Mouse (Mus musculus) forebrain, embryonic 14.5 days (tissue): ENCODE measurements at regions not wholly inside any gene's neighbourhood (a gene's known extent, or its start where the extent isn't known, plus 50 kb on each side); places are given as distances from the start of the nearest gene placed in this dataset.

Source experiments
- ATAC-seq: fragments of 200-750 bp; cut with Nextera tagmentation; 2 replicates; pipeline ENCODE4 v1.8.0; 2017; ENCODE audit warnings: mild to moderate bottlenecking, moderate library complexity
- DNase-seq: peaks from one replicate; pipeline ENCODE4 v3.0.0-alpha.2; 2015; ENCODE audit warnings: low spot score
- H3K27ac ChIP-seq: fragments of 300-500 bp; sonication (generic); 2 replicates; pipeline ENCODE4 v1.5.1; 2014; ENCODE audit warnings: low read depth, mild to moderate bottlenecking, control low read depth, low read length, moderate library complexity
- H3K27me3 ChIP-seq: fragments of 300-500 bp; sonication (generic); replicated peaks from 2 replicates; pipeline ENCODE4 v1.6.1; 2014; ENCODE audit warnings: low read length, control low read depth, mixed read lengths; ENCODE audit not compliant: control insufficient read depth, insufficient read depth
- H3K36me3 ChIP-seq: fragments of 300-500 bp; sonication (generic); 2 replicates; pipeline ENCODE4 v1.6.1; 2014; ENCODE audit warnings: low read length, control low read depth; ENCODE audit not compliant: control insufficient read depth, insufficient read depth
- H3K4me1 ChIP-seq: fragments of 300-500 bp; sonication (generic); 2 replicates; pipeline ENCODE4 v1.6.1; 2014; ENCODE audit warnings: antibody characterized with exemption, low read length, control low read depth; ENCODE audit not compliant: control insufficient read depth, insufficient read depth
- H3K4me2 ChIP-seq: fragments of 300-500 bp; sonication (generic); 2 replicates; pipeline ENCODE4 v1.6.1; 2014; ENCODE audit warnings: mild to moderate bottlenecking, control low read depth, low read length
- H3K4me3 ChIP-seq: fragments of 300-500 bp; sonication (generic); 2 replicates; pipeline ENCODE4 v1.5.1; 2014; ENCODE audit warnings: low read depth, low read length, control low read depth
- H3K9ac ChIP-seq: fragments of 300-500 bp; sonication (generic); 2 replicates; pipeline ENCODE4 v1.6.1; 2014; ENCODE audit warnings: mild to moderate bottlenecking, low read length, control low read depth, moderate library complexity
- H3K9me3 ChIP-seq: fragments of 300-500 bp; sonication (generic); replicated peaks from 2 replicates; pipeline ENCODE4 v1.6.1; 2016; ENCODE audit warnings: low read length, control low read depth, mixed read lengths; ENCODE audit not compliant: control insufficient read depth
- whole genome bisulfite sequencing: fragments of 180-500 bp; shearing (Covaris S2); extraction: QIAGEN DNeasy Blood & Tissue Kit; methylation state at CpG from one replicate; pipeline ENCODE4 v1.1.7; 2014; 5-methylcytosine and 5-hydroxymethylcytosine counted together

DNA sequence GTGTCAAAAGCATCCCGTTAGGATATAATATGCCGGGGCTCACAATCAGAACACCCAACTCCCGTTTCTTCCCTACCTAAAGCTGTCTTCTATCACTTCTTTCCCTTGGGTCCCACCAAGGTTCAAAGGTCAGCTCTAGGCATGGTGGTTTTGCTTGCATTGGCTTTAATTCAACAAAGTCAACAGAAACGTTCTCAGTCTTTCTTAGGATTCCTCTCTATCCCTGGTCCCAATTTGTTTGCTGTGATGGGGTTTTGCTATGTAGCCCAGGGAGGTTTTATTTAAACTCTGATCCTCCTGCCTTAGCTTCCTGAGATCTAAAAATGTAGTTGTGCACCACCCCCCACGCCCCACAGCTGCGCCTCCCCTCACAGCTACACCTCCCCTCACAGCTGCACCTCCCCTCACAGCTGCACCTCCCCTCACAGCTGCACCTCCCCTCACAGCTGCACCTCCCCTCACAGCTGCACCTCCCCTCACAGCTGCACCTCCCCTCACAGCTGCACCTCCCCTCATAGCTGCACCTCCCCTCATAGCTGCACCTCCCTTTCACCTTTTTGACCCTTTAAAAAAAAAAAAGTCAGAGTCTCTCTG lies 73.1 kb upstream of the Spred2 start:
- no peaks in the 10 kb centered on the region for H3K36me3 ChIP-seq
- DNase-seq (no peak), ATAC-seq (no peak)
- H3K9ac ChIP-seq, result no peak overlapping the region
- no peak overlapping the region for H3K4me2 ChIP-seq
- 50% methylated on average over 6 of the region's 6 CpGs for WGBS
- no peak overlapping the region for H3K4me3 ChIP-seq
- H3K27me3 ChIP-seq, result no peaks in the 10 kb centered on the region
- no peaks in the 10 kb centered on the region for H3K4me1 ChIP-seq
- H3K9me3 ChIP-seq, result no peaks in the 10 kb centered on the region
- no peak overlapping the region for H3K27ac ChIP-seq

DNA sequence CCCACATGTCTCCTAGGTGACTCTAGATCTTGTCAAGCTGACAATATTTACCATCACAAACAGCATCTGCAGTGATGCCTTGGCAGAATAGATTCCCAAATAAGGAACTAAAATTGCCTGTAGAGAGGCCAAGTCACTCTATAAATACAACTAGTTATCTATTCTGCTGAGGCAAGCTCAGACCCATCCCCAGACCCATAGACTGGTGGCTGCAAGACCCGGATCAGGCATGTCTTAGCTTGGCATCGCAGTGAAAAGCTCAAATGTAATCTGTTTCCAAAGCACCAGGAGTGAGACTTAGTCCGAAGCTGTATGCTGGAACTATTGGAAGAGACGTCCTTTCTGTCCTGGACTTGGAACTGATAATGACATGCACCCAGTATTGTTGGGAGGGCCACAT lies 62.6 kb upstream of the Spred2 start:
- H3K27ac ChIP-seq, result no peak overlapping the region
- 92% methylated on average over 4 of the region's 4 CpGs for WGBS
- no peaks in the 10 kb centered on the region for H3K9me3 ChIP-seq
- no peaks in the 10 kb centered on the region for H3K36me3 ChIP-seq
- no peak overlapping the region for H3K4me3 ChIP-seq
- DNase-seq (no peak), ATAC-seq (no peak)
- H3K4me2 ChIP-seq, result no peak overlapping the region
- no peak overlapping the region for H3K9ac ChIP-seq
- H3K27me3 ChIP-seq, result no peaks in the 10 kb centered on the region
- no peaks in the 10 kb centered on the region for H3K4me1 ChIP-seq

- Histone ChIP-seq H3K9me3 (no peaks in the 10 kb centered on the region), H3K27ac (no peak overlapping the region), H3K27me3 (no peaks in the 10 kb centered on the region), H3K4me3 (no peak overlapping the region), H3K9ac (no peak overlapping the region), H3K4me2 (no peak overlapping the region), H3K36me3 (no peaks in the 10 kb centered on the region), H3K4me1 (no peaks in the 10 kb centered on the region)
- ATAC-seq, result no peak
- DNase-seq, result no peak
- 81% methylated on average over 3 of the region's 3 CpGs for WGBS
These were observed 60.8 kb upstream of the Spred2 start for GRCm38 (mm10) chr11:19863327-19863726.

DNA sequence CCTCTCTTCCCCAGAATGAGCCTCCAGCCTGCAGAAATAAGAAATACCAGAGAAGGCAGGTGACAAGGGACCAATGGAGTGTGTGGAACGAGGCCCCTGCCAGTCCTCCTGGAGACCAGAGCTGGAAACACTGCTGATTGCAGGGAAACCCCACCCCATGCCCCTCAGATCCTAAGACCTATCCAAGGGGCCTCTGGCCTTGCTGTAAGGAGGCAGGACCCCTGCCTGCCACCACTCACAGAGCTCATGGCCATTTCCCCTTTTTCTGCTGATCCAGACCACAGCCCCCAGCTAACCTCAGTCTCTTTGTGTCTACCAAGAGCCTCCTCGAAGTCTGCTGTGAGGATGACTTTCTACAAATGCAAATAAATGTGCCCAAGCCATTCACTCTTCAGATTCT lies 57.9 kb upstream of the Spred2 start:
- H3K27ac ChIP-seq, result no peak overlapping the region
- ATAC-seq (no peak), DNase-seq (no peak)
- H3K27me3 ChIP-seq, result no peaks in the 10 kb centered on the region
- no peaks in the 10 kb centered on the region for H3K4me1 ChIP-seq
- no peak overlapping the region for H3K4me3 ChIP-seq
- H3K36me3 ChIP-seq, result no peaks in the 10 kb centered on the region
- H3K9me3 ChIP-seq, result no peaks in the 10 kb centered on the region
- H3K4me2 ChIP-seq, result no peak overlapping the region
- no peak overlapping the region for H3K9ac ChIP-seq
- 32% methylated on average over 2 of the region's 2 CpGs for WGBS

GRCm38 (mm10) chr11:19869671-19870070 lies 54.5 kb upstream of the Spred2 start:
- H3K27ac ChIP-seq, result no peak overlapping the region
- no peaks in the 10 kb centered on the region for H3K9me3 ChIP-seq
- H3K4me1 ChIP-seq, result no peaks in the 10 kb centered on the region
- H3K4me2 ChIP-seq, result no peak overlapping the region
- DNase-seq, result no peak
- H3K27me3 ChIP-seq, result no peaks in the 10 kb centered on the region
- no peaks in the 10 kb centered on the region for H3K36me3 ChIP-seq
- H3K9ac ChIP-seq, result no peak overlapping the region
- H3K4me3 ChIP-seq, result no peak overlapping the region
- ATAC-seq, result no peak
- 93% methylated on average over 3 of the region's 3 CpGs for whole genome bisulfite sequencing

GRCm38 (mm10) chr11:19870136-19870535 lies 54.0 kb upstream of the Spred2 start:
- whole genome bisulfite sequencing, result 79% methylated on average over 7 of the region's 7 CpGs
- Histone ChIP-seq H3K36me3 (no peaks in the 10 kb centered on the region), H3K27me3 (no peaks in the 10 kb centered on the region), H3K27ac (no peak overlapping the region), H3K9me3 (no peaks in the 10 kb centered on the region), H3K4me3 (no peak overlapping the region), H3K9ac (no peak overlapping the region), H3K4me1 (no peaks in the 10 kb centered on the region), H3K4me2 (no peak overlapping the region)
- DNase-seq (no peak), ATAC-seq (no peak)

- no peak overlapping the region for H3K9ac ChIP-seq
- ATAC-seq (no peak), DNase-seq (no peak)
- no peak overlapping the region for H3K4me3 ChIP-seq
- H3K4me2 ChIP-seq, result no peak overlapping the region
- H3K4me1 ChIP-seq, result no peaks in the 10 kb centered on the region
- H3K27ac ChIP-seq, result no peak overlapping the region
- H3K9me3 ChIP-seq, result no peaks in the 10 kb centered on the region
- no peaks in the 10 kb centered on the region for H3K27me3 ChIP-seq
- 93% methylated on average over 6 of the region's 6 CpGs for WGBS
- H3K36me3 ChIP-seq, result no peaks in the 10 kb centered on the region
These were observed 50.4 kb upstream of the Spred2 start for GRCm38 (mm10) chr11:19873796-19874195.
